Comparison of ENCODE assay signal across 29 mouse cellular contexts in genomic region chr5:96085324-96085723, GRCm38 (mm10).
"Had no signal": no experiment of that assay in that cellular context is flagged by ENCODE, and none has a peak within 500 bp of the region (broad histone marks: within the 10 kb centered on the region; RNA-seq: fewer than 3 reads in every experiment).

No protein-coding gene starts in this region.

- H3K27me3 ChIP-seq: limb, embryonic 12.5 days; limb, embryonic 13.5 days; limb, embryonic 15.5 days; liver, embryonic 12.5 days; liver, embryonic 13.5 days; liver, embryonic 15.5 days; lung, embryonic 15.5 days; megakaryocyte, embryonic 14.5 days; midbrain, embryonic 12.5 days; midbrain, embryonic 13.5 days; midbrain, embryonic 15.5 days had no signal

- ATAC-seq: liver, embryonic 12.5 days; liver, postnatal 0 days; lung, postnatal 0 days; midbrain, embryonic 13.5 days; midbrain, embryonic 15.5 days; midbrain, embryonic 16.5 days had no signal

- H3K4me3 ChIP-seq: limb, embryonic 10.5 days; limb, embryonic 12.5 days; limb, embryonic 13.5 days; limb, embryonic 15.5 days; liver, embryonic 12.5 days; liver, embryonic 13.5 days; liver, embryonic 15.5 days; lung, embryonic 15.5 days; megakaryocyte, embryonic 14.5 days; midbrain, embryonic 10.5 days; midbrain, embryonic 12.5 days; midbrain, embryonic 13.5 days; midbrain, embryonic 15.5 days; myocyte had no signal

- DNase-seq: left cerebral cortex, postnatal 4 days; liver; liver, embryonic 13.5 days; liver, postnatal 0 days; lung, adult 18-20 months; lung, adult 2 months; lung, embryonic 14.5 days; lung, postnatal 10 days; lung, postnatal 14 days; lung, postnatal 36 days; lung, postnatal 4 days; midbrain, embryonic 14.5 days had no signal

- H3K4me1 ChIP-seq: limb, embryonic 10.5 days; limb, embryonic 12.5 days; limb, embryonic 13.5 days; limb, embryonic 15.5 days; liver, embryonic 12.5 days; liver, embryonic 13.5 days; liver, embryonic 15.5 days; lung, embryonic 15.5 days; midbrain, embryonic 10.5 days; midbrain, embryonic 12.5 days; midbrain, embryonic 13.5 days; midbrain, embryonic 15.5 days had no signal

- H3K9me3 ChIP-seq: limb, embryonic 10.5 days; limb, embryonic 12.5 days; limb, embryonic 13.5 days; limb, embryonic 15.5 days; liver, embryonic 12.5 days; liver, embryonic 13.5 days; liver, embryonic 15.5 days; lung, embryonic 15.5 days; megakaryocyte, embryonic 14.5 days; midbrain, embryonic 10.5 days; midbrain, embryonic 12.5 days; midbrain, embryonic 13.5 days; midbrain, embryonic 15.5 days had no signal

- H3K9ac ChIP-seq: limb, embryonic 12.5 days; limb, embryonic 13.5 days; limb, embryonic 15.5 days; liver, embryonic 12.5 days; liver, embryonic 13.5 days; liver, embryonic 14.5 days; liver, embryonic 15.5 days; liver, postnatal 0 days; lung, embryonic 14.5 days; lung, embryonic 15.5 days; midbrain, embryonic 12.5 days; midbrain, embryonic 13.5 days; midbrain, embryonic 15.5 days had no signal

- H3K27ac ChIP-seq: limb, embryonic 10.5 days; limb, embryonic 12.5 days; limb, embryonic 13.5 days; limb, embryonic 15.5 days; liver, embryonic 12.5 days; liver, embryonic 13.5 days; liver, embryonic 14.5 days; liver, embryonic 15.5 days; lung, embryonic 15.5 days; macrophage; midbrain, embryonic 10.5 days; midbrain, embryonic 12.5 days; midbrain, embryonic 13.5 days; midbrain, embryonic 15.5 days had no signal
